Mouse (Mus musculus) kidney, adult 2 months (tissue): ENCODE data around the gene Dnajc25.

Source experiments
- CTCF ChIP-seq: fragments of 200-500 bp; conservative IDR thresholded peaks from 2 replicates; pipeline ENCODE4 v1.5.1; 2011; ENCODE audit warnings: low read depth, mild to moderate bottlenecking, control low read depth, low read length, moderate library complexity, mixed read lengths; ENCODE audit not compliant: insufficient read depth, insufficient read length
- POLR2A ChIP-seq: fragments of 200-500 bp; IDR thresholded peaks from one replicate; pipeline ENCODE4 v1.6.1; 2011; ENCODE audit warnings: low read depth, low read length, control low read depth

DNA sequence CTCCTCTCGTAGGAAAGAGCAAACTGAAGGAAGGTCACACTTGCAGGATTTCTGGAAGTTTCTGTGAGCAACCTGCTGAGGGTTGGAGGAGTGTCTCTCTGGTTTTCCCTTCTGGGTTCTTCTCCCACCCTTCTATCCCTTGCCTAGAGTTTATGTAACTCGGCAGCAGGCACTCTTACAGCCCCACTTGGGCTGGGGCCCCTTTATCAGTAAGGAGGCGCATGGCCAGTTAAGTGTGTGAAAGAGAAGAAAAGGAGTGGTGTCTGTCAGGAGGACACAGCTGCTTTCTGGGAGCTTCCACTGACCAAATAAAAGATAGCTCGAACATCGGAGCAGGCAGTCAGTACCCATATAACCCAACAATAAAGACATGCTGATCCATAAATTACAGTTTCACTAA lies 2.7 kb upstream of the Dnajc25 start:
- TF ChIP-seq POLR2A (no peak), CTCF (no peak)
